Mouse (Mus musculus) neural tube, embryonic 11.5 days (tissue): ENCODE measurements at regions not wholly inside any gene's neighbourhood (a gene's known extent, or its start where the extent isn't known, plus 50 kb on each side); places are given as distances from the start of the nearest gene placed in this dataset.

Source experiments
- ATAC-seq: fragments of 200-750 bp; cut with Nextera tagmentation; 2 replicates; pipeline ENCODE4 v1.8.0; 2017; ENCODE audit warnings: moderate number of reproducible peaks, mild to moderate bottlenecking, moderate TSS enrichment, moderate library complexity; ENCODE audit not compliant: insufficient read depth, low FRiP score, low TSS enrichment
- DNase-seq: peaks from one replicate; pipeline ENCODE4 v3.0.0-alpha.2; 2015; ENCODE audit warnings: low spot score
- H3K27ac ChIP-seq: fragments of 300-500 bp; sonication (generic); 2 replicates; pipeline ENCODE4 v1.5.1; 2014; ENCODE audit warnings: low read depth, mild to moderate bottlenecking, low read length
- H3K27me3 ChIP-seq: fragments of 300-500 bp; sonication (generic); 2 replicates; pipeline ENCODE4 v1.6.1; 2014; ENCODE audit warnings: mild to moderate bottlenecking, low read length, mixed read lengths; ENCODE audit not compliant: control insufficient read depth, insufficient read depth
- H3K36me3 ChIP-seq: fragments of 300-500 bp; sonication (generic); 2 replicates; pipeline ENCODE4 v1.6.1; 2014; ENCODE audit warnings: mild to moderate bottlenecking, low read length, moderate library complexity, mixed read lengths; ENCODE audit not compliant: control insufficient read depth, insufficient read depth
- H3K4me1 ChIP-seq: fragments of 300-500 bp; sonication (generic); 2 replicates; pipeline ENCODE4 v1.6.1; 2014; ENCODE audit warnings: low read length, mixed read lengths; ENCODE audit not compliant: control insufficient read depth, insufficient read depth
- H3K4me2 ChIP-seq: fragments of 300-500 bp; sonication (generic); 2 replicates; pipeline ENCODE4 v1.6.1; 2014; ENCODE audit warnings: low read depth, mild to moderate bottlenecking, moderate library complexity
- H3K4me3 ChIP-seq: fragments of 300-500 bp; sonication (generic); 2 replicates; pipeline ENCODE4 v1.5.1; 2014; ENCODE audit warnings: low read depth, low read length
- H3K9ac ChIP-seq: fragments of 300-500 bp; sonication (generic); 2 replicates; pipeline ENCODE4 v1.6.1; 2014; ENCODE audit warnings: mild to moderate bottlenecking, low read length
- H3K9me3 ChIP-seq: fragments of 300-500 bp; sonication (generic); 2 replicates; pipeline ENCODE4 v1.6.1; 2016; ENCODE audit warnings: low read length; ENCODE audit not compliant: control insufficient read depth
- WGBS: fragments of 180-500 bp; shearing (Covaris S2); extraction: QIAGEN DNeasy Blood & Tissue Kit; methylation state at CpG from one replicate; pipeline ENCODE4 v1.1.7; 2014; 5-methylcytosine and 5-hydroxymethylcytosine counted together

- no peak overlapping the region for H3K4me2 ChIP-seq
- H3K9me3 ChIP-seq, result no peaks in the 10 kb centered on the region
- H3K9ac ChIP-seq, result no peak overlapping the region
- 30% methylated on average over 9 of the region's 9 CpGs for WGBS
- no peak overlapping the region for H3K4me3 ChIP-seq
- H3K27me3 ChIP-seq, result no peaks in the 10 kb centered on the region
- no peaks in the 10 kb centered on the region for H3K36me3 ChIP-seq
- H3K4me1 ChIP-seq, result peaks cover 5% of the 10 kb centered on the region; the same call in 1 of the 2 replicates
- ATAC-seq, result peak; percentile 27; the same call in 1 of the 2 replicates
- DNase-seq, result peak; percentile 29
- no peak overlapping the region; the same call in 1 of the 2 replicates for H3K27ac ChIP-seq
These were observed 485.5 kb upstream of the Cdh11 start for GRCm38 (mm10) chr8:103270815-103271553.

GRCm38 (mm10) chr8:103272305-103273079 lies 487.1 kb upstream of the Cdh11 start:
- WGBS, result 14% methylated on average over 5 of the region's 5 CpGs
- Histone ChIP-seq H3K27ac (no peak overlapping the region), H3K4me2 (no peak overlapping the region)

GRCm38 (mm10) chr8:103273476-103273875 lies 488.0 kb upstream of the Cdh11 start:
- no peaks in the 10 kb centered on the region for H3K36me3 ChIP-seq
- H3K9ac ChIP-seq, result no peak overlapping the region
- DNase-seq (no peak), ATAC-seq (no peak)
- H3K27me3 ChIP-seq, result no peaks in the 10 kb centered on the region
- WGBS, result 92% methylated on average over 2 of the region's 2 CpGs
- H3K4me2 ChIP-seq, result no peak overlapping the region
- peaks cover 5% of the 10 kb centered on the region; the same call in 1 of the 2 replicates for H3K4me1 ChIP-seq
- no peak overlapping the region for H3K27ac ChIP-seq
- H3K9me3 ChIP-seq, result no peaks in the 10 kb centered on the region
- H3K4me3 ChIP-seq, result no peak overlapping the region

More at GRCm38 (mm10) chr8:103272305-103273079, 487.1 kb upstream of the Cdh11 start:
- no peaks in the 10 kb centered on the region for H3K27me3 ChIP-seq
- peaks cover 5% of the 10 kb centered on the region; the same call in 1 of the 2 replicates for H3K4me1 ChIP-seq
- no peak overlapping the region for H3K9ac ChIP-seq
- DNase-seq (peak; percentile 13), ATAC-seq (no peak; the same call in 1 of the 2 replicates)
- H3K9me3 ChIP-seq, result no peaks in the 10 kb centered on the region
- H3K4me3 ChIP-seq, result no peak overlapping the region
- no peaks in the 10 kb centered on the region for H3K36me3 ChIP-seq

GRCm38 (mm10) chr8:103281801-103282200 lies 496.4 kb upstream of the Cdh11 start:
- 43% methylated on average over 1 of the region's 1 CpGs for WGBS
- no peak for ATAC-seq

GRCm38 (mm10) chr8:103288561-103288974 lies 503.1 kb upstream of the Cdh11 start:
- H3K27me3 ChIP-seq, result no peaks in the 10 kb centered on the region
- no peak overlapping the region for H3K9ac ChIP-seq
- H3K9me3 ChIP-seq, result no peaks in the 10 kb centered on the region
- 65% methylated on average over 12 of the region's 12 CpGs for WGBS
- ATAC-seq (no peak), DNase-seq (no peak)
- no peak overlapping the region for H3K27ac ChIP-seq
- no peak overlapping the region for H3K4me2 ChIP-seq
- no peaks in the 10 kb centered on the region for H3K36me3 ChIP-seq
- no peak overlapping the region for H3K4me3 ChIP-seq
- no peaks in the 10 kb centered on the region for H3K4me1 ChIP-seq

More at GRCm38 (mm10) chr8:103281801-103282200, 496.4 kb upstream of the Cdh11 start:
- no peaks in the 10 kb centered on the region for H3K9me3 ChIP-seq
- no peak overlapping the region for H3K4me2 ChIP-seq
- no peak overlapping the region for H3K27ac ChIP-seq
- no peak overlapping the region for H3K9ac ChIP-seq
- no peak for DNase-seq
- no peaks in the 10 kb centered on the region for H3K36me3 ChIP-seq
- H3K27me3 ChIP-seq, result no peaks in the 10 kb centered on the region
- no peaks in the 10 kb centered on the region for H3K4me1 ChIP-seq
- H3K4me3 ChIP-seq, result no peak overlapping the region

GRCm38 (mm10) chr8:103292896-103293295 lies 507.5 kb upstream of the Cdh11 start:
- WGBS, result 78% methylated on average over 2 of the region's 2 CpGs
- H3K27ac ChIP-seq, result no peak overlapping the region
- DNase-seq, result no peak
- H3K27me3 ChIP-seq, result no peaks in the 10 kb centered on the region
- no peak overlapping the region for H3K9ac ChIP-seq
- no peak overlapping the region for H3K4me2 ChIP-seq
- H3K9me3 ChIP-seq, result no peaks in the 10 kb centered on the region
- H3K4me1 ChIP-seq, result no peaks in the 10 kb centered on the region
- no peak for ATAC-seq
- no peak overlapping the region for H3K4me3 ChIP-seq
- no peaks in the 10 kb centered on the region for H3K36me3 ChIP-seq

- Histone ChIP-seq H3K4me3 (no peak overlapping the region), H3K36me3 (no peaks in the 10 kb centered on the region), H3K9ac (no peak overlapping the region), H3K27me3 (no peaks in the 10 kb centered on the region), H3K9me3 (no peaks in the 10 kb centered on the region), H3K4me2 (no peak overlapping the region), H3K4me1 (no peaks in the 10 kb centered on the region), H3K27ac (no peak overlapping the region)
- DNase-seq, result no peak
- 52% methylated on average over 1 of the region's 1 CpGs for WGBS
- ATAC-seq, result no peak
These were observed 521.2 kb upstream of the Cdh11 start for GRCm38 (mm10) chr8:103306476-103307183.

GRCm38 (mm10) chr8:103313576-103313975 lies 528.1 kb upstream of the Cdh11 start:
- ATAC-seq (no peak), DNase-seq (peak; percentile 20)
- H3K36me3 ChIP-seq, result no peaks in the 10 kb centered on the region
- H3K27me3 ChIP-seq, result no peaks in the 10 kb centered on the region
- WGBS, result 25% methylated on average over 1 of the region's 1 CpGs
- H3K27ac ChIP-seq, result no peak overlapping the region
- H3K4me1 ChIP-seq, result no peaks in the 10 kb centered on the region
- no peak overlapping the region for H3K4me3 ChIP-seq
- no peak overlapping the region for H3K4me2 ChIP-seq
- no peak overlapping the region for H3K9ac ChIP-seq
- no peaks in the 10 kb centered on the region for H3K9me3 ChIP-seq
